Mouse (Mus musculus): ENCODE measurements around the gene Depdc5. TPM values are rescaled to one million over a fixed set of nuclear protein-coding genes. Genes with fewer than 3 reads are reported as not detected.
"Not testable (repeated sequence)": the region's sequence is repeated elsewhere in the genome, so short reads cannot be mapped to it uniquely, and the experiment has no call there.

The Depdc5 gene
- polyA plus RNA-seq, 1 experiment from 2014 or later, result 19.4 TPM

GRCm38 (mm10) chr5:33038656-33039509 is 175.4 kb downstream of the Depdc5 start:
- H3K27me3 ChIP-seq (ENCODE audit: control insufficient read depth, insufficient read depth, low read length), result no peaks in the 10 kb centered on the region
- H3K9me3 ChIP-seq (replicated peaks; ENCODE audit: control insufficient read depth, low read length), result 0 out of 2 replicates have a peak, but pooled peaks cover 3% of the 10 kb centered on the region
- 37% methylated on average over 13 of the region's 13 CpGs for WGBS
- H3K4me2 ChIP-seq (ENCODE audit: low read depth, low read length), result peak overlapping the region; percentile 47
- H3K4me3 ChIP-seq (replicated peaks; ENCODE audit: low read length), result no peak overlapping the region
- H3K4me1 ChIP-seq (ENCODE audit: control insufficient read depth, insufficient read depth, low read length), result 0 out of 2 replicates have a peak, but pooled peaks cover 7% of the 10 kb centered on the region
- H3K27ac ChIP-seq (ENCODE audit: low read length), result no peak overlapping the region
- no peak overlapping the region for H3K9ac ChIP-seq (ENCODE audit: low read length)
- no peaks in the 10 kb centered on the region for H3K36me3 ChIP-seq (ENCODE audit: control insufficient read depth, insufficient read depth, low read length)
- no peak for ATAC-seq (ENCODE audit: insufficient read depth, low FRiP score)

DNA sequence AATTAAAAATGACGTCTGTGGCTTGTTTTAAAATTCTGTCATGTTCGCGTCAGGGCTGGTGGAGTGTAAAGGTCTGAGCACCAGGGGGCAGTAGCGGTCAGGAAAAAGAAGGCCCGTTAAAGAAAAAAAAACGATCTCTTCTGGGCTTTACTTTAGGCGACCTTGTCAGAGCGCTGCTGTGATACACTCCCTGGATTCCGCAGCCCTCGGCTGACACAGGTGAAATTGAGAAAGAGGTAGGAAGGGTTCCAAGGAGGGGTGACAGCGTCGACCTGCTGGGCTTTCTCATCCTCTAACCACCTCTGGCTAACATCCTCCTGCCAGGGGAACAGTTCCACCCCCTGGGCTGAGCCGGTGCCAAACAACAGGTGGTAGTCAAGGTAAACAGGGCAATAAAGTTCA is 176.0 kb downstream of the Depdc5 start:
- Histone ChIP-seq H3K27ac (ENCODE audit: low read length) (no peak overlapping the region), H3K4me2 (ENCODE audit: low read depth, low read length) (peak overlapping the region; percentile 47), H3K27me3 (ENCODE audit: control insufficient read depth, insufficient read depth, low read length) (no peaks in the 10 kb centered on the region), H3K4me3 (replicated peaks; ENCODE audit: low read length) (peak overlapping the region; percentile 14; the same call in 1 of the 2 replicates), H3K9ac (ENCODE audit: low read length) (0 out of 2 replicates have a peak overlapping the region, but pooled peaks have one; percentile 31), H3K36me3 (ENCODE audit: control insufficient read depth, insufficient read depth, low read length) (no peaks in the 10 kb centered on the region), H3K4me1 (ENCODE audit: control insufficient read depth, insufficient read depth, low read length) (0 out of 2 replicates have a peak, but pooled peaks cover 7% of the 10 kb centered on the region), H3K9me3 (replicated peaks; ENCODE audit: control insufficient read depth, low read length) (0 out of 2 replicates have a peak, but pooled peaks cover 3% of the 10 kb centered on the region)
- ATAC-seq (ENCODE audit: insufficient read depth, low FRiP score), result no peak
- WGBS, result 4% methylated on average over 13 of the region's 13 CpGs

- H3K4me1 ChIP-seq (ENCODE audit: control insufficient read depth, insufficient read depth, low read length); H3K36me3 ChIP-seq (ENCODE audit: control insufficient read depth, insufficient read depth, low read length); H3K4me3 ChIP-seq (replicated peaks; ENCODE audit: low read length); H3K9ac ChIP-seq (ENCODE audit: low read length); H3K27ac ChIP-seq (ENCODE audit: low read length); H3K4me2 ChIP-seq (ENCODE audit: low read depth, low read length); ATAC-seq (ENCODE audit: insufficient read depth, low FRiP score); H3K27me3 ChIP-seq (ENCODE audit: control insufficient read depth, insufficient read depth, low read length); H3K9me3 ChIP-seq (replicated peaks; ENCODE audit: control insufficient read depth, low read length): not testable (repeated sequence)
- WGBS, result 62% methylated on average over 1 of the region's 1 CpGs
Measured at GRCm38 (mm10) chr5:33040735-33041134, 177.2 kb downstream of the Depdc5 start.

DNA sequence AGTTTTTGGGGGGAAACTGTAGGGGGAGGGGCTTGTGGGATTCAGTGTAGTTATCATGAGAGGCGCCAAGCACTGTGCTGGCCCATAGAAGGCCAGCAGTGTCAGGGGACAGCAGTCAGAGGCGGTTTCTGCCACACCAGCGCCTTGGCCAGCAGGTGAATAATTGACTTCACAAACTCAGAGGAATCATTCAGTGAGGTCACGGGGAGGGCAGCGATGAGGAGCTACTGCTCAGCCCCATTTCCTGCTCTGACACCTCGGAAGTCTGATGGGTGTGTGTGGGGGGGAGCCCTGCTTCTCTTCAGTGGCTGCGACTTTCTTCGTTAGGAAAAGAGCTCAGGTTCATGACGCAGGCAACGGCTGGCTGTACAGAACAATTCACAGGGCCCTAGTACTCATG is 179.9 kb downstream of the Depdc5 start:
- H3K4me2 ChIP-seq (ENCODE audit: low read depth, low read length), result no peak overlapping the region
- H3K27ac ChIP-seq (ENCODE audit: low read length), result no peak overlapping the region
- WGBS, result 32% methylated on average over 10 of the region's 10 CpGs
- 0 out of 2 replicates have a peak, but pooled peaks cover 7% of the 10 kb centered on the region for H3K4me1 ChIP-seq (ENCODE audit: control insufficient read depth, insufficient read depth, low read length)
- no peaks in the 10 kb centered on the region; the same call in 1 of the 2 replicates for H3K9me3 ChIP-seq (replicated peaks; ENCODE audit: control insufficient read depth, low read length)
- H3K9ac ChIP-seq (ENCODE audit: low read length), result no peak overlapping the region
- H3K4me3 ChIP-seq (replicated peaks; ENCODE audit: low read length), result no peak overlapping the region
- no peaks in the 10 kb centered on the region for H3K27me3 ChIP-seq (ENCODE audit: control insufficient read depth, insufficient read depth, low read length)
- H3K36me3 ChIP-seq (ENCODE audit: control insufficient read depth, insufficient read depth, low read length), result no peaks in the 10 kb centered on the region
- ATAC-seq (ENCODE audit: insufficient read depth, low FRiP score), result no peak

Other genes starting within 250 kb of the Depdc5 start
- 79.7 and 90.5 TPM in 2 replicates for gene Pisd, start 78.1 kb upstream of the Depdc5 start, polyA plus RNA-seq (2015; fragmentation: Nextera tagmentation; extraction: Ambion mirVana)
- gene Gm20671, start 36.6 kb upstream of the Depdc5 start, polyA plus RNA-seq (2015; fragmentation: Nextera tagmentation; extraction: Ambion mirVana), result not detected in 2 replicates
- 10.3 and 16.3 TPM in 2 replicates for gene Prr14l, start 9.4 kb upstream of the Depdc5 start, polyA plus RNA-seq (2015; fragmentation: Nextera tagmentation; extraction: Ambion mirVana)
- gene Ywhah, start 155.1 kb downstream of the Depdc5 start, polyA plus RNA-seq (2015; fragmentation: Nextera tagmentation; extraction: Ambion mirVana), result 405 and 418 TPM in 2 replicates
- gene Slc5a1, start 240.5 kb downstream of the Depdc5 start, polyA plus RNA-seq (2015; fragmentation: Nextera tagmentation; extraction: Ambion mirVana), result 14.1 and 19.6 TPM in 2 replicates